Mouse (Mus musculus) spleen, adult 2 months (tissue): ENCODE measurements at regions not wholly inside any gene's neighbourhood (a gene's known extent, or its start where the extent isn't known, plus 50 kb on each side); places are given as distances from the start of the nearest gene placed in this dataset.

Experiments used
- CTCF ChIP-seq: fragments of 200-500 bp; IDR thresholded peaks from 2 replicates; pipeline ENCODE4 v1.5.1; 2011; ENCODE audit warnings: mild to moderate bottlenecking, inconsistent platforms; ENCODE audit not compliant: insufficient read depth, insufficient read length, insufficient replicate concordance; ENCODE audit errors: extremely low read depth
- POLR2A ChIP-seq: fragments of 200-500 bp; IDR thresholded peaks from 2 replicates; pipeline ENCODE4 v1.6.1; 2011; ENCODE audit warnings: low read depth, low read length, inconsistent platforms

GRCm38 (mm10) chr7:71498123-71498522 is 146.8 kb upstream of the Gm10295 start:
- TF ChIP-seq CTCF (no peak), POLR2A (no peak)
